Mouse (Mus musculus) G1E (cell line): ENCODE measurements around the gene A630095N17Rik.

Source experiments
- CTCF ChIP-seq: IDR thresholded peaks from 2 replicates; pipeline ENCODE4 v1.5.1; 2012; ENCODE audit warnings: low read depth, low read length, inconsistent platforms, mixed read lengths
- GATA1 ChIP-seq: IDR thresholded peaks from 2 replicates; pipeline ENCODE4 v1.6.1; 2012; ENCODE audit warnings: borderline replicate concordance, low read length, inconsistent platforms, mixed read lengths
- GATA2 ChIP-seq: IDR thresholded peaks from 2 replicates; pipeline ENCODE4 v1.6.1; 2012; ENCODE audit warnings: low read depth, low read length, inconsistent platforms, borderline replicate concordance
- TAL1 ChIP-seq: conservative IDR thresholded peaks from 2 replicates; pipeline ENCODE4 v1.6.1; 2012; ENCODE audit warnings: low read depth, low read length, inconsistent platforms, mixed read lengths

- TF ChIP-seq CTCF (no peak), TAL1 (no peak), GATA1 (no peak), GATA2 (no peak)
These were observed 40.1 kb downstream of the A630095N17Rik start, which contains the start of the genes Ankzf1 and Atg9a for GRCm38 (mm10) chr1:75191622-75192402.
